Mouse (Mus musculus) ES-E14 (cell line): Measurements from ENCODE around the gene Snrpf. TPM values are rescaled to one million over a fixed set of nuclear protein-coding genes. Genes with fewer than 3 reads are reported as not detected.

ENCODE experiments used
- DNase-seq: peaks from one replicate; pipeline ENCODE4 v3.0.0-alpha.2; 2013; ENCODE audit warnings: low read depth, low spot score
- H3K27ac ChIP-seq: 2 replicates; pipeline ENCODE4 v1.5.1; 2012; ENCODE audit warnings: low read depth, mild to moderate bottlenecking, low read length, moderate library complexity, mixed read lengths; ENCODE audit not compliant: poor library complexity, insufficient read depth, severe bottlenecking
- H3K36me3 ChIP-seq: 2 replicates; pipeline ENCODE4 v1.6.1; 2012; ENCODE audit warnings: mild to moderate bottlenecking, low read length, moderate library complexity, mixed read lengths; ENCODE audit not compliant: control insufficient read depth, poor library complexity, insufficient read depth, severe bottlenecking
- H3K4me1 ChIP-seq, 2 experiments: fragments of 150-350 bp in 1 of 2; sonication (generic) in 1 of 2; 2 replicates each; pipeline ENCODE4 v1.6.1; 2012; ENCODE audit warnings: low read length in 2 of 2, mild to moderate bottlenecking in 1 of 2, mixed read lengths in 1 of 2; ENCODE audit not compliant: control insufficient read depth in 2 of 2, insufficient read depth in 2 of 2, poor library complexity in 1 of 2
- H3K4me3 ChIP-seq, 2 experiments: fragments of 150-350 bp in 1 of 2; sonication (generic) in 1 of 2; 2 replicates each; pipeline ENCODE4 v1.5.1; 2012; ENCODE audit warnings: low read length in 2 of 2, low read depth in 1 of 2, mild to moderate bottlenecking in 1 of 2, mixed read lengths in 1 of 2; ENCODE audit not compliant: insufficient read depth in 1 of 2, poor library complexity in 1 of 2, severe bottlenecking in 1 of 2
- H3K9ac ChIP-seq: 2 replicates; pipeline ENCODE4 v1.6.1; 2012; ENCODE audit warnings: low read depth, mild to moderate bottlenecking, low read length, mixed read lengths; ENCODE audit not compliant: poor library complexity, insufficient read depth, severe bottlenecking
- H3K9me3 ChIP-seq: fragments of 150-350 bp; sonication (generic); 2 replicates; pipeline ENCODE4 v1.6.1; 2012; ENCODE audit warnings: low read depth, mild to moderate bottlenecking, low read length; ENCODE audit not compliant: control insufficient read depth, insufficient read depth
- CHD2 ChIP-seq: IDR thresholded peaks from 2 replicates; pipeline ENCODE4 v1.6.1; 2014; ENCODE audit warnings: mild to moderate bottlenecking, low read depth, low read length, inconsistent platforms
- HCFC1 ChIP-seq: IDR thresholded peaks from 2 replicates; pipeline ENCODE4 v1.6.1; 2012; ENCODE audit warnings: low read length, inconsistent platforms, borderline replicate concordance; ENCODE audit not compliant: insufficient read depth
- MAFK ChIP-seq: IDR thresholded peaks from 2 replicates; pipeline ENCODE4 v1.6.1; 2014; ENCODE audit warnings: mild to moderate bottlenecking, low read depth, low read length, inconsistent platforms; ENCODE audit not compliant: insufficient read depth
- ZC3H11A ChIP-seq: IDR thresholded peaks from 2 replicates; pipeline ENCODE4 v1.6.1; 2012; ENCODE audit warnings: low read depth, mild to moderate bottlenecking, inconsistent platforms, low read length, borderline replicate concordance
- ZNF384 ChIP-seq: IDR thresholded peaks from 2 replicates; pipeline ENCODE4 v1.6.1; 2012; ENCODE audit warnings: low read depth, low read length, inconsistent platforms
- in situ Hi-C, 2 experiments: fragments of 600-800 bp; cut with MboI; formaldehyde crosslinking; loops; one replicate each; pipeline ENCODE4 v1.15.1; 2025; ENCODE audit warnings: low sequenced_read_pairs in 2 of 2, inconsistent platforms in 1 of 2; ENCODE audit not compliant: unreplicated experiment in 2 of 2
- total RNA-seq: library from RNA; depleted of rRNA; stranded (reverse); fragments of 300-350 nt; gene quantifications from 2 replicates; pipeline ENCODE4 v1.2.3, GENCODE M21; 2012

Snrpf gene
- total RNA-seq, 1 experiment, result 103 TPM

GRCm38 (mm10) chr10:93592456-93592855 lies 3.0 kb upstream of the Snrpf start:
- TF ChIP-seq ZNF384, result no peak
- TF ChIP-seq MAFK, result no peak
- TF ChIP-seq ZC3H11A, result no peak
- no peak for TF ChIP-seq CHD2
- TF ChIP-seq HCFC1, result no peak
- no peak overlapping the region for H3K4me3 ChIP-seq
- no peak overlapping the region for H3K9ac ChIP-seq
- H3K4me1 ChIP-seq, result peaks cover 2% of the 10 kb centered on the region in 2 experiments; a peak in 2 of 4 replicates
- H3K36me3 ChIP-seq, result no peaks in the 10 kb centered on the region; the same call in 1 of the 2 replicates
- H3K9me3 ChIP-seq, result no peaks in the 10 kb centered on the region
- in situ Hi-C loops, result loop anchor here (10.0 to 25.0 kb wide), 2 partner anchors 172 to 530 kb away; no protein-coding TSS in a partner anchor
- no peak overlapping the region for H3K27ac ChIP-seq
- no peak for DNase-seq

DNA sequence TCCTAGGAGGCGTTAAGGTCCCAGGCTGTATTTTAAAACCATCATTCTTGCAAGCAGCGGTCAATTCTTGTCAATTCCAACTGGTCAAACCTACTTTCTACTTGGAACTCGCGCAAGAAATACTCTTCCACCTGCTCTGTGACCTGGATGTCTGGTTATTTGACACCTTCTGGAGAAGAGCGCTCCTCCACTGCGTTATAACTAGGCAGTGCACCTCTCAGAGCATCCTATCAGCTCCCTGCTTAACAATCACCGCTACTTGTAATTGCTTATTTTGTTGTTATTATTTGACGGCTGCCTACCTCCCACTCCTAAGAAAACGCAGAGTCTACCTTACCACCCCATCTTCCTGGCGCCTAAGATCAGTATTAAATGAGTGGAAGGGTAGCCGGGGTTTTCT lies 710 bp downstream of the Snrpf start:
- H3K9ac ChIP-seq, result peak overlapping the region; percentile 94
- DNase-seq, result no peak
- H3K4me3 ChIP-seq, result peak overlapping the region; percentile 94 to 95
- TF ChIP-seq ZC3H11A (no peak), MAFK (no peak), CHD2 (no peak), HCFC1 (no peak), ZNF384 (no peak)
- in situ Hi-C loops, result loop anchor here in 1 of 2 experiments (25.0 kb wide), 1 partner anchor 526 kb away; no protein-coding TSS in a partner anchor
- H3K27ac ChIP-seq, result no peak overlapping the region
- peaks cover 2% of the 10 kb centered on the region in 2 experiments; a peak in 2 of 4 replicates for H3K4me1 ChIP-seq
- H3K36me3 ChIP-seq, result peaks cover 12% of the 10 kb centered on the region
- H3K9me3 ChIP-seq, result no peaks in the 10 kb centered on the region

DNA sequence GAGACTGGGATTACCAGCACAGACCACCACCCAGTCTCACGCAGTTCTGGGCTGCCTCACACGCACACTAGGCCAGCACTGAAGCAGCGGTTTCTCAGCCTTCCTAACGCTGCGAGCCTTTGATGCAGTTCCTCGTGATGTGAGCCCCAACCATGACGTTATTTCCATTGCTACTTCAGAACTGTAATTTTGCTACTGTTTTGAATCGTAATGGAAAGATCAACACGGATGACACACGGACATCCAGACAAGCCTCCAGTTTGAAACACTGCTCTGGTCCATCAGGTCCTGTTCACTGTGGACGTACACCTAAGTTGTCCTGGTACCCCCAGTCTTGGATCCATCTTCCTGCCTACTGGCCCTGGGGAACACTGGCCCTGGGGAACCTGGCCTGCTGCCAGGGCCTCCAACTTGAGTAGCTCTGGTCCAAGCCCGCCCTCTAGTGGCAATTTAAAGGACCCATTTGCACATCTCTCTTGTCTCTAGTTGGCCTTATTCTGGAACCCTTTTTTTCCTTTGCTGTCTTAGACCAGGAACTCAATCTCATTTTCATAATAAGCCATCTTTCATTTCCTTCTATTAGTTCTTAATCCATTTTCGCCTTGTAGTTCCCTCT lies 12.1 kb downstream of the Snrpf start:
- TF ChIP-seq ZC3H11A (peak; percentile 47; the same call in 1 of the 2 replicates), MAFK (no peak), ZNF384 (peak; percentile 58; the same call in 1 of the 2 replicates)
- H3K9ac ChIP-seq, result peak overlapping the region; percentile 22; the same call in 1 of the 2 replicates

DNA sequence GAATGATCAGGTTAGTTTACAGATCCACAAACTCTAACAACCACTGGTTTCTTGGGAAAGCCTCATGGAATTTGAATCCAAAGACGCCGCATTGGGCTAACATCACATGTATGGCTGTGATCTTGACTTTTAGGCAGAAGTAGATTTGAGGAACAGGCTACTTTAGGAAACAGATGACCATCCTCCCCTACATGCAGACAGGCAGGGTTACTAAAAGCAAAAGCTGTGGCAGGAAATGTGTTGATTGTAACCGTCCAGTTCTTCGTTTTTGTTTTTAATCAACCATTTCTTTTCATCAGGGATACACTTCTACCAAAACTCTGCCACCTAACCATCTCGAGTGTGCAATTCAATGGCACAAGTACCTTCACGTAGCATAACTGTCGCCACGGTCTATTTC lies 13.5 kb downstream of the Snrpf start:
- TF ChIP-seq HCFC1 (no peak), ZNF384 (no peak), MAFK (no peak), CHD2 (no peak), ZC3H11A (no peak)
- no peaks in the 10 kb centered on the region for H3K36me3 ChIP-seq
- H3K9me3 ChIP-seq, result no peaks in the 10 kb centered on the region
- H3K4me1 ChIP-seq, result peaks cover 0 to 2% of the 10 kb centered on the region in 2 experiments; a peak in 1 of 4 replicates
- no peak for DNase-seq
- no peak overlapping the region for H3K4me3 ChIP-seq
- in situ Hi-C loops, result loop anchor here (5.0 to 25.0 kb wide), 2 partner anchors 149 to 514 kb away; no protein-coding TSS in a partner anchor
- no peak overlapping the region for H3K27ac ChIP-seq
- H3K9ac ChIP-seq, result no peak overlapping the region

More for the DNA sequence above, 12.1 kb downstream of the Snrpf start:
- peak; percentile 80 for DNase-seq
- H3K9me3 ChIP-seq, result no peaks in the 10 kb centered on the region
- peaks cover 0 to 2% of the 10 kb centered on the region in 2 experiments; a peak in 1 of 4 replicates for H3K4me1 ChIP-seq
- H3K4me3 ChIP-seq, result no peak overlapping the region
- H3K36me3 ChIP-seq, result peaks cover 5% of the 10 kb centered on the region
- no peak overlapping the region for H3K27ac ChIP-seq
- in situ Hi-C loops, result loop anchor here (5.0 to 25.0 kb wide), 2 partner anchors 150 to 515 kb away; no protein-coding TSS in a partner anchor
